Mouse (Mus musculus) neural tube, embryonic 12.5 days (tissue): ENCODE results near the gene Otoa. TPM values are rescaled to one million over a fixed set of nuclear protein-coding genes. Genes with fewer than 3 reads are reported as not detected.
A peak's percentile ranks its signal among the peaks of the same experiment; 100 is the strongest.

Source experiments
- ATAC-seq: fragments of 200-750 bp; cut with Nextera tagmentation; 2 replicates; pipeline ENCODE4 v1.8.0; 2017; ENCODE audit warnings: low read depth, mild to moderate bottlenecking, moderate TSS enrichment, moderate library complexity; ENCODE audit not compliant: low FRiP score
- H3K27ac ChIP-seq: fragments of 300-500 bp; sonication (generic); 2 replicates; pipeline ENCODE4 v1.5.1; 2016
- H3K27me3 ChIP-seq: fragments of 300-500 bp; sonication (generic); replicated peaks from 2 replicates; pipeline ENCODE4 v1.6.1; 2016; ENCODE audit warnings: mild to moderate bottlenecking
- H3K36me3 ChIP-seq: fragments of 300-500 bp; sonication (generic); 2 replicates; pipeline ENCODE4 v1.6.1; 2016; ENCODE audit warnings: mild to moderate bottlenecking
- H3K4me1 ChIP-seq: fragments of 300-500 bp; sonication (generic); 2 replicates; pipeline ENCODE4 v1.6.1; 2016
- H3K4me2 ChIP-seq: fragments of 300-500 bp; sonication (generic); replicated peaks from 2 replicates; pipeline ENCODE4 v1.6.1; 2016; ENCODE audit warnings: mild to moderate bottlenecking
- H3K4me3 ChIP-seq: fragments of 300-500 bp; sonication (generic); 2 replicates; pipeline ENCODE4 v1.5.1; 2016
- H3K9ac ChIP-seq: fragments of 300-500 bp; sonication (generic); 2 replicates; pipeline ENCODE4 v1.6.1; 2016; ENCODE audit warnings: mild to moderate bottlenecking
- H3K9me3 ChIP-seq: fragments of 300-500 bp; sonication (generic); 2 replicates; pipeline ENCODE4 v1.6.1; 2016; ENCODE audit warnings: mild to moderate bottlenecking
- WGBS: fragments of 180-500 bp; shearing (Covaris S2); methylation state at CpG from one replicate; pipeline ENCODE4 v1.1.7; 2016; 5-methylcytosine and 5-hydroxymethylcytosine counted together
- polyA plus RNA-seq: library from polyadenylated mRNA; unstranded; fragments of >200 nt; fragmentation: Nextera tagmentation; extraction: Ambion mirVana; gene quantifications from 2 replicates; pipeline ENCODE4 v1.2.1, GENCODE M21; 2016

Gene Otoa
- polyA plus RNA-seq, 1 experiment from 2014 or later, result 0.18 TPM

DNA sequence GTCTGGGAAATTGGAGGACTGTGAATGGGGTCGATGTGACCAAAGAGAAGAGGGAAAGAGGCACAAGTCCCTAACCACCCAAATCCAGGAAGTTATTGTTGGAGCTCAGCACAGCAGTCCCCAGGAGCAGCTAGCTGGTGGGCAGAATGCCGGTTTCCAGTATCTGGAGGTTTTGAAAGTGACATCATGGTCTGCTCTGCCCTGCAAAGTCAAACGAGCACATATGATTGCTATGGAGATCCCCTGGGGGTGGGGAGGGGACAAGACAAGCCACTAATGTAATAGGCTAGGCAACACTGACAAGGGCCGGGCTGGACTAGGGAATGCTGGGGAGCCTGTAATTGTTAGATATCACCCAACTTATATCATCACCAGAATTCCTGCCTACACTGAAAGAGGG is 4.0 kb downstream of the Otoa start:
- WGBS, result 32% methylated on average over 4 of the region's 4 CpGs
- Histone ChIP-seq H3K9me3 (no peaks in the 10 kb centered on the region), H3K27ac (no peak overlapping the region), H3K4me3 (no peak overlapping the region), H3K4me2 (no peak overlapping the region), H3K4me1 (0 out of 2 replicates have a peak, but pooled peaks cover 6% of the 10 kb centered on the region), H3K36me3 (no peaks in the 10 kb centered on the region), H3K27me3 (no peaks in the 10 kb centered on the region), H3K9ac (no peak overlapping the region)
- no peak for ATAC-seq

DNA sequence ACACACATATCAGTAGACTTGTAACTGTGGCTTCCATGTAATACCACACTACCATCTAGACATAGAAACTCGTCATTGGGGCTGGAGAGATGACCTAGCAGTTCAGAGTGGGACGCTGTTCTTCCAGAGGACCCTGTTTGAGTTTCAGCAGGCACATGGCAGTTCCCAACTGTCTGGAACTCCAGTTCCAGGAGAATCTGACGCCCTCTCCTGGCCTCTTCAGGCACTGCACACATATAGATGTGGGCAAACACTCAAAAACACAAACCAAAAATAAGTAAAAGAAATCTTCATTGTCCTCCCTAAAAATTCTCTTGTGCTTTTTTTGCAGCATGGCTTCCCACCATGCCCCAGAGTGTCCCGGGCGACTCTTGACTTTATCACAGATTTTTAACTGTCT is 7.3 kb downstream of the Otoa start:
- no peak overlapping the region for H3K4me3 ChIP-seq
- no peaks in the 10 kb centered on the region for H3K27me3 ChIP-seq
- no peak overlapping the region for H3K27ac ChIP-seq
- no peaks in the 10 kb centered on the region for H3K36me3 ChIP-seq
- H3K9ac ChIP-seq, result no peak overlapping the region
- WGBS, result 76% methylated on average over 5 of the region's 5 CpGs
- 0 out of 2 replicates have a peak, but pooled peaks cover 6% of the 10 kb centered on the region for H3K4me1 ChIP-seq
- no peaks in the 10 kb centered on the region for H3K9me3 ChIP-seq
- no peak for ATAC-seq
- no peak overlapping the region for H3K4me2 ChIP-seq

DNA sequence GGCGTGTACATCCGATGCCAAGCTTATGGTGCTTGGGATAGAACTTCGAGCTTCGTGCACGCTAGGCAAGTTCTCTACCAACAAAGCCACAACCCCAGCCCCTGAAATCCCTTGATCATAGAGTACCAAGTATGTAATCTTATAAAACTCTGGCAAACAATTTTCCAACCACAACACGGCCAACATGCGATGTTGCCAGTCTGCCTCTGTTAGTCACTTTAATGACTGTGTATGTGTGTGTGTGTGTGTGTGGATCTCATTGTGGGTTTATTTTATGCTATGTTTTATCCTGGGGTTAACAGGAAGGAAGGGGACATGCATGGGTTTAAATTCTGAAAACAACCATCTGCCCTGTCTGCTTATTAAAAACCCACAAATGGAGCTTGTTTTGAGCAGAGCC is 9.3 kb downstream of the Otoa start:
- Histone ChIP-seq H3K27me3 (no peaks in the 10 kb centered on the region), H3K4me2 (no peak overlapping the region), H3K9ac (no peak overlapping the region), H3K4me1 (no peaks in the 10 kb centered on the region), H3K4me3 (no peak overlapping the region), H3K27ac (no peak overlapping the region), H3K36me3 (no peaks in the 10 kb centered on the region), H3K9me3 (no peaks in the 10 kb centered on the region)
- ATAC-seq, result no peak
- 92% methylated on average over 7 of the region's 7 CpGs for WGBS

DNA sequence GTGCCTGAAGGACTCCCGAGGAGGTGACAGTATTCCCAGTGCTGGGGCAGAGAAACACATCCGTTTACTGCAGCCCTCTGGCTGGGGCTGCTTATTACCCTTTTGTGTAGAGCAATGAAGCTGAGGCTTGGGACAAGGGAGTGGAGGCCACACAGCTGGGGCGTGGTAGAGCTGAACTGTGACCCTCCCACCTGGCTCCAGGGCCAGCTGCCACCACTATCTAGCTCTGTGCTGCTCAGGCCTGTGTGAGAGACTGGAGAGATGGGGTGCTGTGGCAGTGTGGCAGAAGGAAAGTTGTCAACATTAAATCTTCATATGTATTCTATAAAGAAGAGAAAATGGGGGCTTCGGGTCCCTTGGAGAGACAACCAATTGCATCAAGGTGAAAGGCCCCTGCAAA is 11.6 kb downstream of the Otoa start:
- Histone ChIP-seq H3K27me3 (no peaks in the 10 kb centered on the region), H3K4me1 (no peaks in the 10 kb centered on the region), H3K9ac (no peak overlapping the region), H3K36me3 (no peaks in the 10 kb centered on the region), H3K4me3 (no peak overlapping the region), H3K9me3 (no peaks in the 10 kb centered on the region), H3K4me2 (no peak overlapping the region), H3K27ac (no peak overlapping the region)
- 31% methylated on average over 4 of the region's 4 CpGs for WGBS
- no peak for ATAC-seq

DNA sequence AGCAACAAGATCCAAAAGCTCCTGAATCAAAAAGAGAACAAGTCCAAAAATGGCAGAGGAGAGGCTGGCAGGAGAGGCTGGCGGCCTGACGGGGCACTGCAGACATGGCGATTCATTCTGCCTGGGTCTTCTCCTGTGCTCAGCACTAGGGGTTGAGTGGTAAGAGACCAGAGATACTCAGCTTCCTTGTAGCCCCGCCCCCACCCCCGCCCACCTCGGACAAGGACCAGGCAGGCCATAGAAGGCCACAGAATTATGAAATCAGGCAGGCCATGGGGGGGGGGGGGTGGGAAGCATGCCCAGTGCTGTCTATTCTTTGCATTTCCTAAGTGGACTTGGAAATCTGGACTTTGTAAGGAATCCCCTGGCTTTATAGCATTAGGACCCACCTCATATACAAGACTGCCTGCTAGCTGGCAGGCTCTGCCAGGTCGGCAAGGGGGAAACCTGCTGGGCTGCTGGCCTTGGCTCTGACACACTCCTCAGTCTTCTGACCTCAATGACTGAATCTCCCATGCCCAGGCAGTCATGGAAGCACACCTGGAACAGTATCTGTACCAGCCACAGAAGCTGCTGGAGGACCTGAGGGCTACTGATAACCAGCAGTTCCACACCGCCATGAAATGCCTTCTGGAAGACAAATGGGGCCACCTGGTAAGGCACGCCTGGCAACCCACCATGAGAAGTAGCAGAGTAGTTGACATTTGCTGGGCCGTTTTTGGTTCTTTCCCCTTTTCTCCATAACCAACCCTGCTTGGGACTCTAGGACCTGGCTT is 17.4 kb downstream of the Otoa start:
- no peaks in the 10 kb centered on the region for H3K36me3 ChIP-seq
- WGBS, result 78% methylated on average over 10 of the region's 10 CpGs
- H3K27me3 ChIP-seq, result no peaks in the 10 kb centered on the region
- H3K4me3 ChIP-seq, result no peak overlapping the region
- H3K4me1 ChIP-seq, result no peaks in the 10 kb centered on the region
- no peaks in the 10 kb centered on the region for H3K9me3 ChIP-seq
- no peak overlapping the region for H3K4me2 ChIP-seq
- H3K9ac ChIP-seq, result no peak overlapping the region
- no peak overlapping the region for H3K27ac ChIP-seq
- ATAC-seq, result no peak

DNA sequence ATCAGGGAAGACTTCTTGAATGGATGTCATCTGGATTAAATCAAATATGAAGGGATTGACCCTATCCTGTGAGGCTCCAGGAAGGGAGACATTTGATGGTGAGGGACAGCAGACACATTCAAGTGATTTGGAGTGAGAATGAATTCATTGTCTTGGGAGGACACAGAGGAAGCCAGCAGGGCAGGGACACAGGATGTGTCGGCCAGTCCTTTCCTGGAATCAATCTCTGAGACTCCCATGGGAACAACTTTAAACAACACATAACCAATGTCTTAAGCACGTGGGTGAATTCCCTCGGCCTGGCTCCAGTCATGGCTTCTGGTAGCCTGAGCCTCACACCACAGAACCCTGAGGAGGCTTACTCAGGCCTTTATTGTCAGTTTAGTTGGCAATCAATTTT is 26.4 kb downstream of the Otoa start:
- H3K4me3 ChIP-seq, result no peak overlapping the region
- no peak overlapping the region for H3K9ac ChIP-seq
- H3K27me3 ChIP-seq, result no peaks in the 10 kb centered on the region
- 73% methylated on average over 3 of the region's 3 CpGs for WGBS
- H3K9me3 ChIP-seq, result no peaks in the 10 kb centered on the region
- H3K36me3 ChIP-seq, result no peaks in the 10 kb centered on the region
- H3K27ac ChIP-seq, result no peak overlapping the region
- ATAC-seq, result no peak
- no peaks in the 10 kb centered on the region for H3K4me1 ChIP-seq
- H3K4me2 ChIP-seq, result no peak overlapping the region

DNA sequence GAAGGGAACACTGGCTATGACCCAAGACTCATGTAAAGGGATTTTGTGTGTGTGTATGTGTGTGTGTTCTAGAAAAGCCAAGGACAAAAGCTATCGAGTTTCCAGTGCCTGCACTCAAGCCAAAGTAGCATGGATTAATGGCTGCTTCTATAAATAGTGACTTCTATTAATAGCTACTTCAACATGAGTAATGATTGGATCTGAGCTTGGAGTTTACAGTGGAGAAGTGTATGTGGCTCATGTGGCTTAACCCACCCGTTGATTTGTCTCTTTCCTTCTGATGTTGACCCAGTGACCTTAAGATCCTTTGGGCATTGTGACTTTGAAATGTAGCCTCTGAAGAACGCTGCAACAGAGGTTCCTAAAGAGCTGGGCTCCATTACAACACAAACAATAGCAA is 29.9 kb downstream of the Otoa start:
- no peak for ATAC-seq

DNA sequence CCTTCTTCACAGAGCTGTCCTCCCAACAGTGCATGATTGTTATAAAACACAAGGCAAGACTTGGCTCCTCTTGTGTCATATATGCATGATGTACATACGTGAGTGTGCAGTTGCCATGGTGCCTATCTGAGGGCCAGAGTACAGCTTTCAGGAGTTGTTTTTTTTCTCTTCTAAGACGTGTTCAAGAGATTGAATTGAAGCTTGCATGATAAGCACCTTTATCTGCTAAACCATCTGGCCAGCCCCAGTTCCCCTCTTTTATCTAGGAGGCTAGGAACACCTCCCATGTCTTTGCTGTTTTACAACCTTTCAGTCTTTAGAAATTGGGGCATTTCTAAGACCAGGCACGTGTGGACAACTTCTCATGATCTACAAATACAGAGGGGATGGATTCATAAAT is 30.3 kb downstream of the Otoa start:
- no peak overlapping the region for H3K4me3 ChIP-seq
- no peaks in the 10 kb centered on the region for H3K27me3 ChIP-seq
- no peaks in the 10 kb centered on the region for H3K36me3 ChIP-seq
- H3K9ac ChIP-seq, result no peak overlapping the region
- H3K9me3 ChIP-seq, result no peaks in the 10 kb centered on the region
- ATAC-seq, result no peak
- no peaks in the 10 kb centered on the region for H3K4me1 ChIP-seq
- whole genome bisulfite sequencing, result 73% methylated on average over 3 of the region's 3 CpGs
- no peak overlapping the region for H3K4me2 ChIP-seq
- no peak overlapping the region for H3K27ac ChIP-seq

More for the DNA sequence above, 29.9 kb downstream of the Otoa start:
- Histone ChIP-seq H3K9ac (no peak overlapping the region), H3K27me3 (no peaks in the 10 kb centered on the region), H3K4me2 (no peak overlapping the region), H3K36me3 (no peaks in the 10 kb centered on the region), H3K4me3 (no peak overlapping the region), H3K4me1 (no peaks in the 10 kb centered on the region), H3K27ac (no peak overlapping the region), H3K9me3 (no peaks in the 10 kb centered on the region)
- 44% methylated on average over 3 of the region's 3 CpGs for WGBS

DNA sequence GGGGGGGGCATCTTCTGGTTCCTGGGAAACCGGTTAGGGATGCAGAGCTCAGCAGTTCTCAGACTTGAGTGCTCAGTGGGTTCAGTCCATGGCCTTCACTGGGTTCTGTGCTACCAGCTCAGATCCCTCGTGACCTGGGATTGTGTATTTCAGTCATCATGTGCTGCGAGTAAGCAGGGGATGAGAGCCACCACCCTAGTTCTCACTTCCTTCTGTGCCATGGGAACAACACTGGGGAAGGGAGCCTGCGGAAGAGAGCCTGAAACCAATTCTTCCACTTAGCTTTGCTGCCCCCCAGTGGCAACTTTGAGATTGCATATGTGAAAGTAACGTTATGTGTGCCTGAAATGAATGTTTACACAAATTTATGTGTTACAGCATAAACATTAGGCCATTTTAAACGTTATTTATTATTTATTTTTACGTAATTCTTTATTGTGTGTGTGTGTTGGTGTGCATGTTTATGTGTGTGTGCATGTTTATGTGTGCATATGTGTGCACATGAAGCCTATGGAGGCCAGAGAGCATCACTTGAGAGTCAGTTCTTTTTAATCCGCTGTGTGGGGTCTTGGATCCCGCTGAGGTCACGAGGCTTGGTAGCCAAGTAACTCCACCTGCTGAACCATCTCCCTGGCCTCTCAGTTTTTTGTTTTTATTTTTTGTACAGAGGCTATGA is 38.8 kb downstream of the Otoa start:
- Histone ChIP-seq H3K27me3 (no peaks in the 10 kb centered on the region), H3K4me2 (no peak overlapping the region), H3K36me3 (no peaks in the 10 kb centered on the region), H3K27ac (no peak overlapping the region), H3K4me3 (no peak overlapping the region), H3K4me1 (no peaks in the 10 kb centered on the region), H3K9me3 (no peaks in the 10 kb centered on the region), H3K9ac (no peak overlapping the region)
- WGBS, result 15% methylated on average over 10 of the region's 10 CpGs
- ATAC-seq, result 0 out of 2 replicates have a peak, but pooled peaks have one; percentile 53

DNA sequence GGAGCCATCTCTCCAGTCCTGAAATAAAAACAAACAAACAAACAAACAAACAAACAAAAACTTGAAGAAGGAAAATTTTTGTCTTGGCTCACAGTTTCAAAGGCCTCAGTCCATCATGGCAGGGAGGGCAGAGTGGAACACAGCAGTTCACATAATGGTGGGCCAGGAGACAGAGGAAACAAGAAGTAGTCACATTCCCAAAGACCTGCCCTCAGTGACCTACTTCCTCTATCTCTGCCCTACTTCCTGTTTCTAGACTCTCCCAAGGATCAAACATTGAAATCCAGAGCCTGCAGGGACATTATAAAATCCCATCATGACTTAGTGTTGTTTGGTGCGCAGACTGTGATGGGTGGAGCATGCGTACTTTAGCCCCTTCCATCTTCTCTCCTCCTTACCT is 49.4 kb downstream of the Otoa start:
- H3K4me2 ChIP-seq, result no peak overlapping the region
- H3K27ac ChIP-seq, result no peak overlapping the region
- 0 out of 2 replicates have a peak, but pooled peaks cover 4% of the 10 kb centered on the region for H3K9me3 ChIP-seq
- no peaks in the 10 kb centered on the region for H3K36me3 ChIP-seq
- ATAC-seq, result no peak
- H3K4me3 ChIP-seq, result no peak overlapping the region
- WGBS, result 94% methylated on average over 2 of the region's 2 CpGs
- no peak overlapping the region for H3K9ac ChIP-seq
- no peaks in the 10 kb centered on the region for H3K4me1 ChIP-seq
- no peaks in the 10 kb centered on the region for H3K27me3 ChIP-seq

DNA sequence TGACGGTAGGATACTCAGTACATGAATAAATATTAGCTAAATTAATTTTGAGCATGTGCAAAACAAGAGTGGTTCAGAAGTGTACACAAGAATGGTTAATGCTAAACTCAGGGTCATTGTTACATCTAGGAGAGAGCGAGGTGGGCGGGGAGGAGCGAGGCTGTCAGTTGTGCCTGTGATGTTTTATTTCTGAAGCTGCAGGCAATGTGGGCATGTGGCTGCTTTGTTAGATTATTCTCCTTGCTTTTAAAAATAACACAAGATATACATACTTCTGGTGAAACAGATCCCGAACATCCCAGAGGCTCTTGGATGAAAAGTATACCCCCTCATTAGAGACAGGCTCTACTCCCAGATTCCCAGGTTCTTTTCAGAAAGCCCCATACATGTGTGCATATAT is 59.8 kb downstream of the Otoa start:
- no peak overlapping the region for H3K9ac ChIP-seq
- no peak overlapping the region for H3K27ac ChIP-seq
- no peaks in the 10 kb centered on the region for H3K27me3 ChIP-seq
- ATAC-seq, result no peak
- H3K36me3 ChIP-seq, result no peaks in the 10 kb centered on the region
- H3K4me1 ChIP-seq, result 0 out of 2 replicates have a peak, but pooled peaks cover 9% of the 10 kb centered on the region
- H3K4me3 ChIP-seq, result no peak overlapping the region
- no peaks in the 10 kb centered on the region for H3K9me3 ChIP-seq
- H3K4me2 ChIP-seq, result no peak overlapping the region
- WGBS, result 83% methylated on average over 5 of the region's 5 CpGs

DNA sequence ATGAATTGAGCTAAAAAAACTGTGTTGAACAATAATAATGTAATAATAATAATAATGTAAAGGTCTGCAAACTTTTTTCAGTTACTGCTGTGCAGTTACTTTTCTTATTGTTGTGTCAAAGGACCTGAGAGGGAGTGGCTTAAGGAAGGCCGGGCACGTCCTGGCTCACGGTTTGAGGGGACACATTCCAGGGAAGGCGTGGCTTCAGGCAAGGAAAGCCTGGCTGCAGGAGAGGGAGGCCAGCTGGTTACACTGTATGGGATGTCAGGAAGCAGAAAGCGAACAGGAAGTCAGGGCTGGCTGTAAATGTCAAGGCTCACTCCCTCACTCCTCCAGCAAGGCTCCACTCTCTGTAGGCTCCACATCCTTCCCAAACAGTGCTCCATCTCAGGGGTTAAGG is 69.2 kb downstream of the Otoa start:
- no peak overlapping the region for H3K27ac ChIP-seq

DNA sequence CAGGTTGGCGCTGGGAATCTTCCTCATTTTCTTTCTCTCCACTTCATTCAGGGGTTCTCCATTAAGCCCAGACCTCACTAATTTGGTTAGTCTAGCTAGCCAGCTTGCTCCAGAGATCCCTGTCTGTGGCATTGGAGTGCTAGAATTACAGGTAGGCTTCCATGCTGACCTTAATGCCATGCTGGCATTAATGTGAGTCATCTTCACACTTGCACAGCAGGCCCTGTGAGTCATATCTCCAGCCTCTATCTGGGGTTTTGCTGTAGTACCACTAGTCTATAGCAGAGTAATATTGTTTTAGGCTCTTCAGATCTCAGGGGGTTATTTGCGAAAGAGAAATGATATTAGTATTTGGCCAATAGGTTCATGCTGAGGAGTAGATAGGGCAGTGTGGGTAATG is 70.7 kb downstream of the Otoa start:
- H3K27ac ChIP-seq, result no peak overlapping the region
- ATAC-seq, result no peak
- no peaks in the 10 kb centered on the region for H3K36me3 ChIP-seq
- 95% methylated on average over 2 of the region's 2 CpGs for WGBS
- no peak overlapping the region for H3K4me2 ChIP-seq
- H3K4me3 ChIP-seq, result no peak overlapping the region
- no peaks in the 10 kb centered on the region for H3K9me3 ChIP-seq
- no peaks in the 10 kb centered on the region for H3K27me3 ChIP-seq
- no peaks in the 10 kb centered on the region for H3K4me1 ChIP-seq
- no peak overlapping the region for H3K9ac ChIP-seq

More for the DNA sequence above, 69.2 kb downstream of the Otoa start:
- H3K9ac ChIP-seq, result no peak overlapping the region
- H3K36me3 ChIP-seq, result no peaks in the 10 kb centered on the region
- no peak for ATAC-seq
- H3K9me3 ChIP-seq, result no peaks in the 10 kb centered on the region
- H3K4me3 ChIP-seq, result no peak overlapping the region
- H3K27me3 ChIP-seq, result no peaks in the 10 kb centered on the region
- H3K4me2 ChIP-seq, result no peak overlapping the region
- H3K4me1 ChIP-seq, result no peaks in the 10 kb centered on the region
- 84% methylated on average over 5 of the region's 5 CpGs for WGBS
